Mouse (Mus musculus) ovary, adult 18-20 months (tissue): ENCODE results near the gene Nrbp1.
A peak's percentile ranks its signal among the peaks of the same experiment; 100 is the strongest.

Experiments used
- DNase-seq: peaks from one replicate; pipeline ENCODE4 v3.0.0; 2022; ENCODE audit warnings: low spot score, mixed read lengths

Gene Nrbp1

DNA sequence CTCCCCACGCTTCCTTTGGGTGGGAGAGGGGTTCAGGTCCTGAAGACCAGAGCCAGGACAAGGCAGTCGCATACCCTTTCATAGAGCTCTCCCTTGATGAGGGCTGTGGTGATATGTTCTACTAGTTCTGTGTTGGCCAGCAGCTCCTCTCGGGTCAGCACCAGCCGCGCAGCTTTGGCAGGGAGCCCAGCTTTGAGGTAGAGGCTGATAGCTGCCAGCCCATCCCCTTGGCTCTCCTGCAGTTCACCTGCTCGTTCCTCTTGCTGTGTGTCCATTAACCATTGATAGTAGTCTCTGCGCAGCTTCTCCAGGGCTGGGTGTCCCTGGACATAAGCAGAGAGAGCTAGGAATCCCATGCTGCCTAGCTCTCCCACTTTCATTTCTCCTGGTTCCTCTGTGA, 25.4 kb downstream of the Nrbp1 start:
- DNase-seq: no peak

DNA sequence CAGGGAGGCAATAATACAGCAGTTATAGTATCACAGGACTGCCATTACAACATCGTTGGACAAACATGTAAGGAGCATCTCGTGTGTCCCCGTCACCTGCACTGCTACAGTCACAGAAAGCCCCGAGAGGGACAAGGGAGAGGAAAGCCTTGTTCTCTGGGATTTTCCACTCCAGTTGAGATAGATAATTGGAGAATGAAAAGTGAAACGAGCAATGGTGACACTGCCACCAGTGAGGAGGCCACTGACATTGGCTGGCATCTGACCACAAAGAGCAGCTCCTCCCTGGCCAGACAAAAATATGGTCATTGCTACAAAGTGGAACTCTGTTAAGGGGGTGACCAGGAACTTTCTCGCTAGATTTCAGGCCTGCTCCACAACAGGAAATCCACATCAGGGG, 27.0 kb downstream of the Nrbp1 start:
- DNase-seq: no peak

DNA sequence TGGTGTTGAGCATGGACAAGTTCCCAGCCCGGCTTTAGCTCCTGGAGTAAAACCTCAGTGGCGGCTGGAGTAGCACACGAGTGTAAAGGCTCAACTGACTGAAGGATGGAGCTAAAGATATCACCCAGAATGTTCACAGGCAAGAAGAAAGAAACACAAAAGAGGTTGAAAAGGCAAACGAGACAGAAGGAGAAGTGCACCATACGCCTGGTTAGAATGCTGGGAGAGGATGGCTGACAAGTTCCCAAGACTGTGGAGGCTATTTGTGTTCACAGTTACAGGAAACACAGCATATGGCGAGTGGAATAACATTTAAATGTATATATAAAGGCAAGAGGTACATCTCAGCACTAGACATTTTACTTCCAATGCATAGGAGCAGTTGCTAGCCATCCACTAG, 32.4 kb downstream of the Nrbp1 start:
- DNase-seq: no peak

DNA sequence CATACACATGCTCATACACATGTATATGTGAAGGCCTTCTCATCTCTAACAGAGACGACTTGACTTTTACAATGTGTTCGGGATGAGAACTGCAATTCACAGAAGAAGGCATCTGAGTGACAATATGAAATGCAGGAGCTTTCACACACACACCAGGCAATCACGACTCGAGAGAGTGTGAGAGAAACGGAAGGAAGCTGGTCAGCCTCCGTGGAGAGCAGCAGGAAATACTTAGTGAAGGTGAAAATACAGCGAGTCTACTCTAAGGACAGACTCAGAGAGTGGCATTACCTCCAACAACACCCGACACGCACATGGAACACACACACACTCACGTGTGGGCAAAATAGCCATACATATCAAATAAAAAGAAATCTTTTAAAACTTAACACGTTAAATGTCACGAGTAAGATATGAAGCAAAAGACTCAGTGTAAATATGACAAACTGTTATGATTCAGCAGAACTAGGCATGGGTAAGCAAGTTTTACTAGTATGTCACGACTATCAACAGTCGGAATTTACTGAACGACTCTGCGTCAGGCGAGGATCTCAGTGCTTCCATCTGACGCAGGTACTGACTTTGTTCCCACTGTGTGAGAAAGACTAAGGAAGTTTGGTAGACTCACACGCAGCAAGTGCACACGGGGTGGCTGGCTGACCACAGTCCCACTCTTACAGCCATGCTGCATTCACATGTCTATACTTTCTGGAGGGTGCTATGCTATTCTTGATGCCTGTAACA, 38.8 kb downstream of the Nrbp1 start:
- no peak for DNase-seq

DNA sequence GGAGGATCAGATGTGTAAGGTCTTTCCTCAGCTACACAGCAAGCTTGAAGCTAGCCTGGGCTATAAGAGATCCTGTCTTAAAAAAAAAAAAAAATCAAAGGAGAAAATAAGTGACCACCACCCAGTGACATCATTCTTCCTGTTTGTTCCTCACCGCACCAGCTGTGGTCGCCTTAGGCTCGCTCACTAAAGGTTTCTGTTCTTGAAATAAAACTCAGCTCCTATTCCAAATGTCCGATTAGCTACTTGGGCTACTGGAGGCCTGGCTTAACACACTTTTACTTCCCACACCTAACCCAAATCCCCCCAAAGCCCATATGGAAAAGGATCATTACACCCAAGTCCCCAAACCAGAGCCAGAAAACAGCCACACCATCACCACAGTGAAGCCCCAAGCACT, 47.6 kb downstream of the Nrbp1 start:
- DNase-seq: no peak

DNA sequence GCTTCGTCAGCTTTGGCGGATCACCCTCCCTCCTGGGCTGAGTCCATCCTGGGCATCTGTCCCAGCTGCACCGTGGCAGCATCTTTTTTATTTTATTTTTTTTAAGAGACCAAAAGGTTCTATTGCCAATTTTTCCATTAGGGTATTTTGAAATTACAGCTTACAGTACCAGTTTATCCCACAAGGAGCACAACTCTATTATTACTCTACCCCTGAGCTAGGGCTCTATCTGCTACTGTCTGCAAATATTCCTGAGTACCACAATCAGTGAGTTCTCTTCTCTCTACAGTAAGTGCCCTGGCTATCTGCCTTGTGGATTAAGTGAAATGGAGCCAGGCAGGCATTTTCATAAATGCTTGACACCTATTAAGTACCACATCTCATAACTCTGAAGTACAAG, 48.0 kb downstream of the Nrbp1 start:
- DNase-seq: no peak

DNA sequence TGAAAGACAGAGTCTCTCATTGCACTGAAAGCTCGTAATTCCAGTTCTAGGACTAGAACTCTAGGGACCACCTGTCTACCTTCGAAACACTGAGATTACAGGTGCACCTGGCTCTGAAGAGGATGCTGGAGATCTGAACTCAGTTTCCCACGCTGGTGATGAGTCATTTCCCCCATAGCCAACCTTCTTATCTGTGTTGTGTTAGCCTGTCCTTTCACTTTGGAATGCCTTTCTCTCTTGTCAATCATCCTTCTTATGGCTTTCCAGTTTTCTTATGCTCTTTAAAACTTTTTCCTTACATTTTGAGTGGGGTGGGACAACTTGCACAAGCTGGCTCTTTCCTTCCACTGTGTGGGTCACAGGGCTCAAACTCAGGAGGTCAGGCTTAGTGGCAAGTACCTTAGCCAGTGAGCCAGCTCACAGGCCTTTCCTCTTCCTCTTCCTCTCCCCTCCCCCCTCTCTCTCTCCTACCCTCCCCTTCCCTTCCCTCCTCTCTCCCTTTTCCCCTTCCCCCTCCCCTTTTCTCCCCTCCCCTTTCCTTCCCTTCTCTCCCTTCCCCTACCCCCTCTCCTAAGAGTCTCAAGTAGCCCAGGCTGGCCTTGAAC, 49.1 kb downstream of the Nrbp1 start:
- no peak for DNase-seq

DNA sequence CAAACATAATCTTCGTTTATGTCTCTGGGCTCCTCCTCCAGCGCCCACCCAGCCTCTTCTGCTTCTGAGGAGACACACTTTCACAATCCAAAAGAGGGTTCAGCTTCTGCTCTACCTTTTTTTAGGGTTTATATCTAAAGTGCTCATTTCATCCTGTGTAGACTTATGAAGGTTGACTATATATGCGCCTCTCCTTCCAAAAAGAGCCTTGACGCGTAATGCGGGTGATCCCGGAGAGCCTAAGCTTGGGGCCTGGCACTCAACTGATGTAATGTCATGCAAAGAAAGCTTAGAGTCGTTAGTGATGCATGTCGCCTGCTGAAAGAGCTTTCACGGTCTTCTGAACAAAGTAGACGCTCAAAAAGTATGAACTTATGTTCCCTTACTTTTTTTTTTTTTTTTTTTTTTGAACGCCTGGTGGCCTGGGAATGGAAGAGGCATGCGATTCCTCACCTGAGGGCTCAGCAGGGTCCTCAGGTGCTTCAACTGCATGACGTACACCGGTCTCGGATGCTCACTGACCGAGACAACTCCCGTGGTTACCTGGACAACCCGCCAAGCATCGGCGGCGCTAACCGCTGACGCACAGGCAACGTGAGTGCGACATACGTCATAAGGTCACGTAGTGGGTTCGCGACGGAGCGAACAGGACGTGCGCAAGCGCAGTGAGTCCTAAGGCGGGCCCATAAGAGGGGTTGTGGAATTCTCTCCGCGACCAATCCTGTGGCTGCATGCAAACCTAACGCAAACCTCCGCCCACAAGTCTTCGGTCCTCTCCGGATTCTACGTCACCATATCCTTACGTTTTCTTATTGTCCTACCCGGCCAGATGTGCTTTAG, 50.1 kb downstream of the Nrbp1 start, which contains the start of gene Ift172:
Gene Ift172 (minus strand): TSS at position 596 of the 840 bp plus-strand sequence.
- peak; percentile 96 for DNase-seq

DNA sequence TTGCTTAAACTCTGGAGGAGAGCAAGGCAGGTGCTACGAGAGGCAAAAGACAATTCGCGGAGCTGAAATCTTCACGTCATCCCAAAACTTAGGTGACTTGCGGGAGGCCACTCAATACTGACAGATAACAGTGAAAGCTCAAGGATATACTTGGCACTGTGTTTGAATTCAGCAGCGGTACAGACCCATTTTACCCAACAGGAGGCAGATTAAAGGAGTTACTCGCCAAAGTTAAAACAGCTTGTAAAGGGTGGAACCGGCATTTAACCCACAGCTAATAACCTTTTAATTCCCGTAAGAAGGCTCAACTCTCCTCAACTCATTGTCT, 50.7 kb downstream of the Nrbp1 start:
- no peak for DNase-seq

DNA sequence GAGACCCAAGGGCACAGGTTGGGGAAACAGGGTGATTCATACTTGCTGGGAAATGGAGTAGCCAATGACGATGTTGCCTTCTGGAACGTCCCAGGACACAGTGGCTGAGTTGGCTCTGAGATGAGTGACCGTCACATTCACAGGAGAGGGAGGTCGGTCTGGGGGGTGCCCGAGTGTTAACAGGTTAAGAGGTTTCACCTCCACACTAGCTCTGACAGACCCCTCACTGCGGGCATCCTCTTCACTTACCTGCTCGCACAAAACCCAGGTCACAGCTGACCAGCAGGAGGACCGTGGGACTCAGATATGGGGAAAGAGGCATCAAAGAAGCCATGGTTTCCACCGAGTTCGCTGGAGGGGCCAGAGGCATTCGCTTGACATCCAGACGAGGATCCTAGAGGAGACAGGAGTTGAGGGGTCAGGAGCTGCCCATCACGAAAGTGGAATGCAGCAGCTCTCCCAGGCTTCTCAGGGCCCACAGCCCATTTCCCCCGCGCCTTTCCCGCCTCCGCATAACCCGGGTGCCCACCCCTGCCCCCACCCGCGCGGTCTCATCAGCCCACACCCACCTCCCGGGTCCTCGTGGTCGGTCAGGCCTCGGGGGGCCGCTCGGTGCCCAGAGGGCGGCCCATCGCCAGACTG, 54.4 kb downstream of the Nrbp1 start:
- DNase-seq: no peak

DNA sequence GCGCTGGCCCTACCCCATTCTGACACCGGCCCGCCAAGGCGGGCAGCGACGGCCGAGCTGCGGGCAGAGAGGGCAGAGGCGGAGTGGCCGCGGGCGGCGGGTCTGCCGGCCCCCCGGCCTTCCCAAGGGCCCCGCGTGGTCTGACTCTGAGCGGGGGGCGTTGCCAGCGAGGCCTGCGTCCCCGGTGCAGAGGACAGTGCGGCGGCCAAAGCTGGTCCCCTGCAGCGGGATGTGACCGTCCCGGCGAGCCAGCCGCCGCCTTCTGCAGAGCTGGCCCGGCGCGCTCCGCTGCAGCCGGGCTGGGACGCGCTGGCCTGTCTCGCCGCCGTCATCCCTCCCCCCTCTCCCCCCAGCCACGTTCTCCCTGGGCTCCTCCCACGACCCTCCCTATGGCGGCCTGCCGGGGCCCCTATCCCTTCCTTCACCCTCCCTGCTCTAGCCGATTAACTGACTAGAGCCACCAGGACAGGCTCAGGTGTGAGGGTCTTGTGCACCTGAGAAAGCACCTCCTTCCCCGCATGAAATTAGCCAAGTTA, 55.0 kb downstream of the Nrbp1 start, which contains the start of gene Fndc4:
Gene Fndc4 (minus strand): TSS at position 475 of the 536 bp plus-strand sequence.
- DNase-seq: no peak

DNA sequence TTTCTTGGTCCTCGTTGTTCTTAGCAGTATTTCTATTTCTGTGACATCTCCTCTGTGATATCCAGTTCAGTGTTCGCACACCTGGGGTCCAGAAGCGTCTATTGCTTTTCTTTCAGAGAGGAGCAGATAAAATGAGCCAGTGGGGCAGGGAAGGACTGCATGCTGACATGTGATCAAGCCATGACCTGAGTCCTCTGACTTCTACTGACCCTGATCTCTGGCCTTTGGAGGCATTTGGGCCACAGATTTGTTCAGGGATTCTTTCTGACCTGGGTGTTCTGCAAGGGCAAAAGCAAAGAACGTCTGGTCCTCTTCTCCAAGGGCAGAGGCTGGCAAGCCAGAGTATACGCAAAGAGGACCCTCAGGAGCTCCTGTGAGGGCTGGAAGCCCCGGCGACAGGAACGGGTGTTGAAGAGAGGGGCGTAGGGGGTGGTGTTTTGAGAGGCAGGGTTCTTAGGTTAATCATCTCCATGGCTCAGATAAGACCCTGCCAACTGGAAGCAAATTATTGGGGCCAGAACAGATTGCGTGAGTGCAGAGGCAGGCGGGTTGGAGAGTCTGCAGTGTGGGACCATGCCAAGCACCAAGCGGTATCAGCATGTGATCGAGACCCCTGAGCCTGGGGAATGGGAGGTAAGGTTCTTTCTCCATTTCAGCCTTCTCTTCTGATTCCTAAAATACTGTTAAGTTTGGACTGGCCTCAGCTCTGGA, 56.5 kb downstream of the Nrbp1 start, which contains the start of gene Gckr:
Gene Gckr (plus strand): TSS at position 397 of the 711 bp plus-strand sequence.
- DNase-seq: no peak

DNA sequence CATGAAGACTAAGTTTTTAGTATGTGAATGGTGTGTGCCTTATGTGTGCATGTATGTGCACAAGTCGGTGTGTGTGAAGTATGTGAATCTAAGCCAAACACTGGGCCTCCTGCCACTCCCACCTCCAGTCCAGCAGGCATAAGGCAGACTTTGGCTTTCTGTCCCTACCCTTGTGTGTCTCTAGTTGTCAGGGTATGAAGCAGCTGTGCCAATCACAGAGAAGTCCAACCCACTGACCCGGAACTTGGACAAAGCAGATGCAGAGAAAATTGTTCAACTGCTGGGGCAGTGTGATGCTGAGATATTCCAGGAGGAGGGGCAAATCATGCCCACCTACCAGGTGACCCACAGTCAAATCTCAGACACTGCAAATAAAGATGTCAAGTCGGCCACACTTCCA, 57.3 kb downstream of the Nrbp1 start:
- no peak for DNase-seq

DNA sequence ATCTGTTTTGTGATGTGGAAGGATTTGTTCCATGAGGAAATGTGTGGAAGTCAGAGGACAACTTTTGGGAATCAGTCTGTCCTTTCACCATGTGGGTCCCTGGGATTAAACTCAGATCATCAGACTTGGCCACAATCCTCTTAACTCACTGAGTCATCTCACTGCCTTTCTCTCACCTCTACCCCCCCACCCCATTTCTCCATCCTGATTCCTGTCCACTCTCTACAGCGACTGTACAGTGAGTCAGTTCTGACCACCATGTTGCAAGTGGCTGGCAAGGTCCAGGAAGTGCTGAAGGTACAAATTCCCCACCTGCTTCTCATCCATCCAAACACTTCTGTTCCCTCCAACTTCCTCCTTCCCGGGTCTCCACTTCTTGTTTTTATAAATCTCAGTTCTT, 57.8 kb downstream of the Nrbp1 start:
- DNase-seq: no peak
